Mouse (Mus musculus) liver, adult 2 months (tissue): Measurements from ENCODE around the gene Pprc1.

Experiments used
- CTCF ChIP-seq: fragments of 200-500 bp; IDR thresholded peaks from 2 replicates; pipeline ENCODE4 v1.5.1; 2011; ENCODE audit warnings: low read depth, low read length, control low read depth
- POLR2A ChIP-seq: fragments of 200-500 bp; IDR thresholded peaks from 2 replicates; pipeline ENCODE4 v1.6.1; 2011; ENCODE audit warnings: low read length, control low read depth; ENCODE audit not compliant: insufficient read depth; ENCODE audit errors: extremely low read depth

DNA sequence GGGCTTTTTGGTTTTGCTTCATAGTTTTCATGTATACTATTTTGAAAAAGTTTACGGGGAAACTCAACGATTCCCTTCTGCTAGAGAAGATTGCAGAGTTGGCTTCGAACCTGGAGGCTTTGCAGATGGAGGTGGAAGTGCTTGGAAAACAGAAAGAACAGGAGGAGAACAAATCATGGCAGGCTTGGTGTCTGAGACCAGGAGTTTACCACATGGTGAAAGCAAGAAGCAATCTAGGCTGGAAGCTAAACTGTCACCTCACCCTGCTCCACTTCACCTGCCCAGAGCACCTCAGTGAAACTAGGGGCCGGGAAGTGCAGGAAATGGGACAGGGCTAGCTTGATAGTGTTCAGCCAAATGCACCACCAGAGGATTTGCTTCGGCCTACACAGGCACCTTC is 51.7 kb downstream of the Pprc1 start:
- TF ChIP-seq CTCF (no peak), POLR2A (no peak)
